Mouse (Mus musculus): ENCODE data around the gene Gbp9. TPM values are rescaled to one million over a fixed set of nuclear protein-coding genes. Genes with fewer than 3 reads are reported as not detected.

Gbp9 gene
- polyA plus RNA-seq, 1 experiment from 2014 or later: 1.7 TPM

DNA sequence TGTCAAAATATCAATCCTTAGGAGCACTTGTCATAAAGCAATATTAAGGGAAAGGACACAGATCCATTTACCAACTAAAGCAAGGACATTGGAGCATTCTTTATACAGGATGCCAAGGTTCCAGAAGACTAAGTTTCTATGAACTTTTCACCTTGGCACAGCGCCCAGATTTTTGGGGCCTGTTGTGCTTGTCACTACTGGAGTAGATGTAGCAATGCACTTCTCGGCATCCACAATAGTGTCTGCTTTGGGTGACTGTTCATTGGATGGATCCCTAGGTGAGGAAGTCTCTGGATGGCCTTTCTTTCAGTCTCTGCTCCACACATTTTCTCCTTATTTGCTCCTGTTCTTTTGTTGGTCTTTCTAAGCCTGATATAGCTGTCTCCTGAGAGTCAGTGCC lies 107.0 kb downstream of the Gbp9 start:
- Histone ChIP-seq H3K27me3 (replicated peaks; ENCODE audit: control insufficient read depth, insufficient read depth, low read length) (no peaks in the 10 kb centered on the region), H3K27ac (ENCODE audit: low read depth, low read length) (no peak overlapping the region), H3K4me1 (replicated peaks; ENCODE audit: control insufficient read depth, insufficient read depth, low read length) (no peaks in the 10 kb centered on the region), H3K9ac (ENCODE audit: low read depth, low read length) (no peak overlapping the region), H3K4me2 (replicated peaks; ENCODE audit: low read depth) (no peak overlapping the region), H3K9me3 (ENCODE audit: control insufficient read depth) (no peaks in the 10 kb centered on the region), H3K36me3 (ENCODE audit: control insufficient read depth, insufficient read depth) (no peaks in the 10 kb centered on the region), H3K4me3 (ENCODE audit: low read depth, low read length) (no peak overlapping the region)
- 78% methylated on average over 2 of the region's 2 CpGs for WGBS
- no peak for ATAC-seq
- no peak for TF ChIP-seq CTCF (IDR thresholded peaks at IDR 0.05; ENCODE audit: low read depth)

Other genes starting within 250 kb of the Gbp9 start
- 1.6 and 1.9 TPM in 2 replicates for gene Abcg3, start 156.8 kb downstream of the Gbp9 start, polyA plus RNA-seq (2015; fragmentation: Nextera tagmentation; extraction: Ambion mirVana)
- gene Gbp8, start within 50 bp of the Gbp9 start, polyA plus RNA-seq (2015; fragmentation: Nextera tagmentation; extraction: Ambion mirVana): 1.5 TPM in 2 replicates
- 0.90 and 1.6 TPM in 2 replicates for gene Gbp4, start within 50 bp of the Gbp9 start, polyA plus RNA-seq (2015; fragmentation: Nextera tagmentation; extraction: Ambion mirVana)
- not detected in 2 replicates for gene Gbp10, start 100.0 kb upstream of the Gbp9 start, polyA plus RNA-seq (2015; fragmentation: Nextera tagmentation; extraction: Ambion mirVana)
- not detected in 2 replicates for gene Gm43302, start 154.2 kb upstream of the Gbp9 start, polyA plus RNA-seq (2015; fragmentation: Nextera tagmentation; extraction: Ambion mirVana)
- 1.8 and 1.9 TPM in 2 replicates for gene Gbp6, start 154.2 kb upstream of the Gbp9 start, polyA plus RNA-seq (2015; fragmentation: Nextera tagmentation; extraction: Ambion mirVana)

All from intestine, postnatal 0 days (tissue).